Mouse (Mus musculus) E14TG2a.4 (cell line): ENCODE measurements around the gene Hmmr.

Experiments used
- CTCF ChIP-seq: conservative IDR thresholded peaks from 2 replicates; pipeline ENCODE4 v1.5.1; 2014; ENCODE audit warnings: low read length
- NANOG ChIP-seq: IDR thresholded peaks from 2 replicates; pipeline ENCODE4 v1.6.1; 2014; ENCODE audit warnings: borderline replicate concordance, low read length, mixed read lengths
- POU5F1 ChIP-seq: IDR thresholded peaks from 2 replicates; pipeline ENCODE4 v1.6.1; 2014; ENCODE audit warnings: low read length, borderline replicate concordance

DNA sequence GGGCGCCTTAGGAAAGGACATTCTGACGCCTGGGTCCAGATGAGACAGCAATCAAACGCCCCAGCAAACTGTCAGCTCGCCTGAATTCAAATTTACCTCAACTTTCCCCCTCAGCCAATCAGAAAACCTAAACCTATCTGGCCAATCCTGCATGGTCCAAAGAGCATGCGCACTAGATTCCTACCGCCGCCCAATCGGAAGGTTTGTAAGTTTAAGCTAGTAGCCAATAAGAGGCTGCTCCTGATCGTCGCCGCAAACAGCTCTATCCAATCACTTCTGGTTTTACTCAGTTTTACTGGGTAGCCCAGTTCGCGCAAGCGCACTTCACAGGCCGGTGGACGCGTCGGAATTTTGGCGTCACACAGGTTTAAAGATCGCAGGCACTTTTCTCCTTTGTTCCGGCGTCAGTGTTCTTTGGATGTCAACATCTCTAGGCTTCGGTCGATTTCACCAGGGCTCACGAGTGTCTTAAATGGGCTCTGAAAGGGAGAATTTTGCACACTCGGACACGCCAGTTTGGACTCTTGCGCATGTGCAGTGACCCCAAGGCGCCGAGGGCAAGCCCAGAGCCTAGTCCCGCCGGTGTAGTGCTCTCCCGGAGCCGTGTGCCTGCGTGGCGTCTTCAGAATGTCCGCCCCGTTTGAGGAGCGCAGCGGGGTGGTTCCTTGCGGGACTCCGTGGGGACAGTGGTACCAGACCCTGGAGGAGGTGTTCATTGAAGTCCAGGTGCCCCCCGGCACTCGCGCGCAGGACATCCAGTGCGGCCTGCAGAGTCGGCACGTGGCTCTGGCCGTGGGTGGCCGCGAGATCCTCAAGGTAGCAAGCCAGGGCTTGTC, at the start of gene Hmmr, which contains the start of gene Nudcd2:
- TF ChIP-seq CTCF (no peak), NANOG (no peak; the same call in 1 of the 2 replicates), POU5F1 (no peak)
